11 mouse cellular contexts compared by ENCODE assay signal in genomic region chr19:28087607-28088546, GRCm38 (mm10).
DNase-seq lines count a peak whose midpoint lies in the region; ATAC-seq and TF ChIP-seq lines count a peak whose summit lies in the region.
"Had no signal": no experiment of that assay in that cellular context is flagged by ENCODE, and none has a peak within 500 bp of the region (broad histone marks: within the 10 kb centered on the region; RNA-seq: fewer than 3 reads in every experiment).

No protein-coding gene starts in this region.

- no peak for TF ChIP-seq POLR2A in cerebellum, adult 2 months (IDR thresholded peaks at IDR 0.05; ENCODE audit: borderline replicate concordance, insufficient read depth, low read length)

- H3K9ac ChIP-seq in heart, embryonic 11.5 days (ENCODE audit: low read depth, low read length): no peak overlapping the region

- 41% methylated on average over 12 of the region's 12 CpGs for WGBS in cerebellum, adult 2 months
- WGBS in heart, embryonic 11.5 days (ENCODE audit: insufficient replicate concordance): 78% methylated on average over 12 of the region's 12 CpGs

- H3K4me2 ChIP-seq in heart, embryonic 11.5 days: no peak overlapping the region
- H3K4me2 ChIP-seq: liver, embryonic 11.5 days had no signal

- peak; percentile 32 for DNase-seq in adipocyte (ENCODE audit: low spot score)
- DNase-seq in cerebellum, adult 2 months: peak; percentile 13 to 42
- peak; percentile 9 to 11 for DNase-seq in frontal cortex, postnatal 25 days (ENCODE audit: low spot score in 2 of 2)
- DNase-seq in left cerebral cortex, adult 9 months (ENCODE audit: low spot score in 2 of 2): peak; percentile 18 to 48
- DNase-seq in ovary, postnatal 14 days (ENCODE audit: low spot score): no peak
- DNase-seq in kidney, postnatal 14 days: no peak
- DNase-seq: heart, adult 2 months had no signal

- H3K4me1 ChIP-seq in cerebellum, adult 2 months (ENCODE audit: control insufficient read depth, insufficient read depth, low read length): no peaks in the 10 kb centered on the region
- H3K4me1 ChIP-seq in heart, embryonic 11.5 days (ENCODE audit: control insufficient read depth, insufficient read depth, low read length): no peaks in the 10 kb centered on the region

- no peak overlapping the region for H3K4me3 ChIP-seq in cerebellum, adult 2 months (replicated peaks; ENCODE audit: insufficient read depth, low read depth, low read length)
- H3K4me3 ChIP-seq in heart, embryonic 11.5 days (ENCODE audit: low read depth, low read length): no peak overlapping the region
- H3K4me3 ChIP-seq: heart, adult 2 months had no signal

- H3K36me3 ChIP-seq in heart, embryonic 11.5 days (ENCODE audit: control insufficient read depth, insufficient read depth, low read length): no peaks in the 10 kb centered on the region
- H3K36me3 ChIP-seq: G1E had no signal

- ATAC-seq in heart, embryonic 11.5 days (replicated peaks; ENCODE audit: insufficient number of reproducible peaks, low FRiP score, low TSS enrichment): no peak
- no peak for ATAC-seq in megakaryocyte progenitor cell, adult 5-6 weeks (replicated peaks; ENCODE audit: poor library complexity)

- H3K9me3 ChIP-seq in heart, embryonic 11.5 days (replicated peaks; ENCODE audit: control insufficient read depth, low read length): no peaks in the 10 kb centered on the region
- H3K9me3 ChIP-seq: G1E had no signal

- no peaks in the 10 kb centered on the region; the same call in 1 of the 2 replicates for H3K27me3 ChIP-seq in cerebellum, adult 2 months (ENCODE audit: control insufficient read depth, insufficient read depth, low read length)
- no peaks in the 10 kb centered on the region for H3K27me3 ChIP-seq in heart, embryonic 11.5 days (ENCODE audit: control insufficient read depth, insufficient read depth, low read length)

- TF ChIP-seq CTCF in cerebellum, adult 2 months (IDR thresholded peaks at IDR 0.05; ENCODE audit: borderline replicate concordance, insufficient read depth, low read depth, low read length): no peak

- peak overlapping the region; percentile 47; the same call in 1 of the 2 replicates for H3K27ac ChIP-seq in cerebellum, adult 2 months (ENCODE audit: insufficient read depth, low read length)
- no peak overlapping the region for H3K27ac ChIP-seq in heart, embryonic 11.5 days (ENCODE audit: low read depth, low read length)
- H3K27ac ChIP-seq: heart, adult 2 months had no signal

Comparison
In these comparisons a context has a peak if more than half of its experiments do, and no peak if none do; other contexts are left out.
1. DNase-seq: peak in adipocyte (single experiment), cerebellum, adult 2 months (2 of 2), frontal cortex, postnatal 25 days (2 of 2) and left cerebral cortex, adult 9 months (2 of 2); none in ovary, postnatal 14 days (single experiment) and kidney, postnatal 14 days (single experiment).